Mouse (Mus musculus) spleen, embryonic (tissue): ENCODE data around the gene Apbb1.

ENCODE experiments used
- CTCF ChIA-PET: fragments of 350-600 bp; sonication (Branson Sonifier 250); formaldehyde crosslinking; loops from one replicate; lab custom pipeline; 2022; lab: Charles Lee

Apbb1 gene

GRCm38 (mm10) chr7:105524222-105524621 is 57.2 kb downstream of the Apbb1 start:
- CTCF ChIA-PET: no interaction called here

- CTCF ChIA-PET: interaction anchor here (0.6 kb wide), 1 partner anchor 94 kb away, joined by 8 read pairs; no protein-coding TSS in a partner anchor
Observed at GRCm38 (mm10) chr7:105520201-105520600, 61.3 kb downstream of the Apbb1 start.

- CTCF ChIA-PET: no interaction called here
Observed at GRCm38 (mm10) chr7:105519771-105520170, 61.7 kb downstream of the Apbb1 start.

GRCm38 (mm10) chr7:105519336-105519735 is 62.1 kb downstream of the Apbb1 start:
- CTCF ChIA-PET: no interaction called here

- CTCF ChIA-PET: no interaction called here
Observed at GRCm38 (mm10) chr7:105516669-105517360, 64.6 kb downstream of the Apbb1 start.

GRCm38 (mm10) chr7:105515178-105515577 is 66.3 kb downstream of the Apbb1 start:
- CTCF ChIA-PET: no interaction called here

- CTCF ChIA-PET: no interaction called here
Observed at GRCm38 (mm10) chr7:105514561-105514960, 66.9 kb downstream of the Apbb1 start.

- CTCF ChIA-PET: no interaction called here
Observed at GRCm38 (mm10) chr7:105513845-105514291, 67.6 kb downstream of the Apbb1 start.

GRCm38 (mm10) chr7:105510143-105510542 is 71.3 kb downstream of the Apbb1 start:
- CTCF ChIA-PET: no interaction called here
